Mouse (Mus musculus) spleen, postnatal 14 days (tissue): ENCODE results near the gene Gnrhr.
A peak's percentile ranks its signal among the peaks of the same experiment; 100 is the strongest.

Experiments
- DNase-seq, 2 experiments: peaks; one replicate each; pipeline ENCODE4 v3.0.0; 2021 to 2022; ENCODE audit warnings: low spot score in 2 of 2

Gene Gnrhr

DNA sequence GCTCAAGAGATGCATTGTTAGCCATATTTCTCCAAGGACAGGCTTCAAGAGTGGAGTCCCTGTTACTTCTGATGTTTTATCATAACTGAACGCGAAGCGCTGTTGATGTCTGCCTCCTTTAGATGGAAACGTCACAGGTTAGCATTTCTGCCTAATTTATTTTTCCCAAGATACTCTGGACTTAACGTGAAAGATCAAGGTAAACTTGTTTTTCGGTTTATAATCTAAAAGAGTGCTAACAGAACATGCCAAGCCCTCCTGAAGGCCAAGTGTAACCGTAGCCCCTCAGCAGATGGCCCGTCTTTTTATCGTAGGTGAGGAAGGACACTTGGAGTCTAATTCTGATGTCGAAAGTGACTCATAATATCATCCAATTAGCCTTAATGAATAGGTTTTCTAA, at the start of gene Gnrhr:
Gene Gnrhr (minus strand): TSS at position 101 of the 400 bp plus-strand sequence.
- DNase-seq = no peak

DNA sequence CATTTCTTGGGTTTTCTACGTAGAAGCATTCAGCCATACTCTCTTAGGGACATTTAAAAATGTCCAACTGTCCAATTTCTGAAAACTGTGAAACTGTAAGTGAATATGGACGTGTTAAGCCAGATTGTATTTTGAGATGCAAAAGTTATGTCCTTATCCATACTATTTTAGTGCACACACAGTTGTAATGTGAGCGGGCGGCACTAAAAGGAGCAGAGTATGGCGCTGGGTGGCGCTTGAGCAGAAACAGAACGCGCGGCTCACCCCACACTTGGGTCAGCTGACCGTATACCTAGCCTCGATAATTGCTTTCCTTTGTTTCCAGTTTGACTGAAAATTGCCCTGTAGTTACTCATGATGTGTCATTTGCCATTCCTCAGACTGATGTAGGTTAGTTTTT, 48.9 kb upstream of the Gnrhr start:
- no peak for DNase-seq

GRCm38 (mm10) chr5:86244880-86245279, 47.2 kb upstream of the Gnrhr start:
- no peak for DNase-seq

- no peak for DNase-seq
These were observed 46.6 kb upstream of the Gnrhr start for GRCm38 (mm10) chr5:86244275-86244674.

DNA sequence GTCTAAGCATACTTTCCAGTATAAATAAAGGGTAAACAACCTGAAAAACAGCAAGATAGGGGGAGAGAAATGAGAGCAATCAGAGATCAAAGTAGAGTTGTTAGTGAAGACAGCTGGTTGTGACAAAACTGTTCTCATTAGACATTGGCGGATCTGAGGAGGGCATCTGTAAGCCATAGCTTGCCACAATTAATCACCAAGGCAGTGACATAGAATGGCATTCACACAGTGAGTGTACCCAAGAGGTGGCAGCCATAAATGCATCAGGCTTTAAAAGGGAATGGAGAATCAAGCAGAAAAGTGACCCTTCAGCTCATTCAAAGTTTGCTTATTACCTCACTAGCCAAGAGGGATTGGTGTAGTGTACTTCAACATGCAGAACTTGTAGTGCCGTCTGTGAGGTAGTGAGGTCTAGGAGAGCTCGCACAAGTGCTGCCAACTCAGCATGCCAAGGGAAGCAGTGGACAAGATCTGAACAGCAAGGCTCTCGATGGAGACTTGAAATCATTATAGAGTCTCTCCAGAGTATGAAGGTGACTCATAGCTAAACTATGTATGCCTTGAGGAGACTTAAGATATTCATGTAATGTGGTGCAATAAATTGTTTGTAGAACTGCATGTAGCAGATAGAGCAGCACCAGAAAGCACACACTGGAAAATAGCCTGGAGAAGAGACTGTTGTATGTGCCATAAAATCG, 29.6 kb upstream of the Gnrhr start:
- DNase-seq = no peak

GRCm38 (mm10) chr5:86191356-86191755, 6.3 kb downstream of the Gnrhr start:
- DNase-seq = no peak

DNA sequence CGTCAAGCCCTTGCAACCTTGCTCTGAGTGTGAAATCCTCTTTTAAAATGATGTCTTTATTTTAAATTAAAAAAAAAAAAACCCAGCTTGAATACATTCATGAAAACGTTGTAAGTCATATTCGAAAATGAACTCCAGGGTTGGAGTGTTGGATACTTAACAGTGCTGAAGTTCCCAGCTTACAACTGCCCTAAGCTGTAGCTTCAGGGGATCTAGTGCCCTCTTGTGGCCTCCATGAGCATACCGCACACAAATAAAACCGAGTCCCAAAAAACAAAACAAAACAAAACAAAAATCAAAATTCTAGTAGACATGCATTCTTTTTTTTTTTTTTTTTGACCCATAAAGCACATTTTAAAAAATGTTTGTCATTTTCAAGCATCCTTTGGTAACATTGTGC, 6.9 kb downstream of the Gnrhr start:
- DNase-seq = peak in 1 of 2 experiments; percentile 7

- DNase-seq = no peak
These were observed 7.4 kb downstream of the Gnrhr start for GRCm38 (mm10) chr5:86190290-86190689.

GRCm38 (mm10) chr5:86187441-86187840, 10.3 kb downstream of the Gnrhr start:
- DNase-seq = no peak

- no peak for DNase-seq
These were observed 23.9 kb downstream of the Gnrhr start for GRCm38 (mm10) chr5:86173778-86174177.

DNA sequence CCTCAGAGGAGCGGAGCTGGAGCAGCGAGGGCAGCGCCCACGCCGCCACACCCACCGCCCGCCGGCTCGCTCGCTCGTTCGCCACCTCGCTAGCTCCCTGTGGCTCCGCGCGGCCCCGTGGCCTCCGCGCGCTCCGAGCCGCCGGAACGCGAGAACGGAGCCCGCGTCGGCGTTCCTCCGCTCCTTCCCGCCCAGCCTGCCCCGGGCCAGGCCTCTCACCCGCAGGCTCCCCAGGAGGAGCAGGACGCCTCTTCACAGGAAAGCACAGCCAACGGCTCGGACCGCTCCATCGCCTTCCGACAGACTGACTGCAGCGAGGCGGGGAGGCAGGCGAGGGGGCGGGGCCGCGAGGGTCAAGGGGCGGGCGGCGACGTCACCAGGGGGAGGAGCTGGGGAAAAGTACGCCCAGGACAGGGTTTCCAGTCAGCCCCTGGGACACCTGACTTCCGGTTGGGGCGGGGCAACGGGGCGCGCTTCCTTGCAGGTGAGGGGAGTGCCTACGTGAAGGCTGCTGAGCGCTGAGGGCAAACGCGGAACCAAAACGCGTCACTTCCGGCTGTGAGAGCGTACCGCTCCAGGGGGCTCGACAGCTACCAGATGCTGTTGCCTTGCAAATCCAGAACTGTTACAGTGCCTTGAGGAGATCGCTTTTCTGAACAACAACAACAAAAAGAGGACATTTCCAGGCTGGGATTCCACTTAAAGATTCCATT, 25.1 kb downstream of the Gnrhr start, which contains the start of gene Uba6:
Gene Uba6 (minus strand): TSS at position 355 of the 713 bp plus-strand sequence.
- DNase-seq = peak; percentile 98 to 99

GRCm38 (mm10) chr5:86172088-86172448, 25.6 kb downstream of the Gnrhr start:
- no peak for DNase-seq
